Mouse (Mus musculus) mouse embryonic stem cell (cell line): Measurements from ENCODE around the gene Ifi204.
"Not testable (repeated sequence)": the region's sequence is repeated elsewhere in the genome, so short reads cannot be mapped to it uniquely, and the experiment has no call there.

Experiments
- in situ Hi-C, 2 experiments: fragments of 300-500 bp; cut with MboI; formaldehyde crosslinking; loops; 1 replicate in 1 of 2; 3 replicates in 1 of 2; pipeline ENCODE4 v1.14.3; 2019 to 2020; ENCODE audit warnings: low sequenced_read_pairs in 2 of 2, low pct_unique_long_range_greater_than_20kb in 1 of 2, mixed read lengths in 1 of 2; ENCODE audit not compliant: unreplicated experiment in 1 of 2

The Ifi204 gene

DNA sequence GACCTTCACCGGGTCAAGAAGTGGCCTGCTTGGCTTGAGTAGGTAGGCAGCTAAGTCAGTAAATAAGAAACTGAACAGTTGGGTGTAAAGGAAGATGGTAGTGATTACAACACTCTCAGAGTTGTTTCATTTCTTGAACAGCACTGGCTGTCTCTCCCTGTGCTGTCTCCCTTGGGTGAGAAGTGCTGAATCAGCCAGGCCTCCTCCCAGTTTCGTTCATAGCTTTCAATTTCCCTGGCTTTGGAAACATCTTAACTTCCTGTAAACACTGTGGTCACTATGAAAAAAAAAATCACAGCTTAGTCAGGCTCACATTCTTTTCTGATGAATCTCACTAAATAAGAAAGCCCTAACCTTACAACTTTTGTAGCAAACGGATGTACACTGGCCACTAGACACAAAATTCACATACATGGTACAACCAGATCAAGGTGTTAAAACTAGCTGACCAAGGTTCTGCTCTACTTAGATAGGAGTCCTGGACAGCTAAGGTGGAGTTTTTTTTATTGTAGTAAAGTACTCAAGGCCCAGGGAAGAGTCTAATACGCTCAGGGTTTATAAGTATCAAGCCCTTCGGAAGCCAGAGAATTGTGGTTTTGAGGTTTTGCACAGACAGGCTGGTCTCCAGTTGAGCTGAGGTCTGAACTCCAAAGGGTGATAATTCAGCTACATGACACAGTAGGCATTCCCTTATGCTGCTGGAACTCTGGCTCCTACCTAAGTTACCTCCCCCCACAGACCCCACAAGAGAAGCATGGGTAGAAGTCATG is at the start of gene Ifi204:
TSS of gene Ifi204 (minus strand) at position 96 of the 770 bp plus-strand sequence.
- in situ Hi-C loops: loop anchor here in 1 of 2 experiments (10.0 kb wide), 1 partner anchor 148 kb away; the partner anchor contains the start of gene Ifi211

- in situ Hi-C loops: loop anchor here (5.0 kb wide), 1 partner anchor 138 kb away; no protein-coding TSS in a partner anchor
Measured at GRCm38 (mm10) chr1:173809294-173809693, 42.6 kb upstream of the Ifi204 start.

DNA sequence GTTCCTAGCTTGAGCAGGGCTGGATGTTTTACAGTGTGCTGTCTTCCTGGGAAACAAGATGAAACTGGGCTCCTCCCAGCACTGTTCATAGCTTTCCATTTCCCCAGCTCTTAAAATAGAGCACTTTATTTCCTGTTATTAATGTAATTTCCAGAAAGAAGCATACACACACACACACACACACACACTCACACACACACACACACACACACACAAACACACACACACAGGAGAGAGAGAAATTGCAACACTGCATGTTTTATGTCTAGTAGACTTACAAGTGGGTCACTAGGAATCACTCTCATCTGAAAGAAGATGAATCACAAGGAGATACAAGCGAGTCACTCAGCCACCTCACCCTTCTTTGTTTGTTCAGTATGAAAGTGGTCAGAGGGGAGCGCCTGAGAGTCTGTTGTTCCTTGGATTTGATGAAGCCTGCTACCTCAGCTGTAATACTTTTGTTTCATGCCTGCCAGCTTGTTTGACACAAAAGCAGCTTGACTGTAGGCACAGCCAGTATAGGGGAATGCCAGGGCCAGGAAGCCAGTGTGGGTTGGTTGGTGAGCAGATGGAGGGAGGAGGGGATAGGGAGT is 36.0 kb upstream of the Ifi204 start:
- in situ Hi-C loops: not testable (repeated sequence)

DNA sequence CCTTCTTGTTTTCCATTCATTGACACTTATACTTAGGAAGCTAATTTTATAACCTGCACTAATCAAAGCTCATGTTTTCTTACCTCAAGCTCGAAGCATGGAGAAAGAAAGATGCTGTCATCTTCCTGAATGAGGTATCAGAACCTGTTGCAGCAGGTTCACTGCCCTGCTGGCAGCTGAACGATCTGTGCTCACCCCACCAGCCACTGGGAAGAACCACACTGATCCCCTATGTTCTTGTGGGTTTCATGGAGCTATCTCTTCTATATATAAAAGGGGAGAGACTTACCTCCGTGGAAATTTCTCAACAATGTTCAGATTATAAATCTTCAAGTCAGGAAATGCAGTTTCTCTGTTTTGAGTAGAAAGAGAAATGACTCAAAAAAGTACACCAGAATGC is 35.5 kb upstream of the Ifi204 start:
- in situ Hi-C loops: not testable (repeated sequence)

GRCm38 (mm10) chr1:173801791-173802190 is 35.0 kb upstream of the Ifi204 start:
- in situ Hi-C loops: not testable (repeated sequence)

DNA sequence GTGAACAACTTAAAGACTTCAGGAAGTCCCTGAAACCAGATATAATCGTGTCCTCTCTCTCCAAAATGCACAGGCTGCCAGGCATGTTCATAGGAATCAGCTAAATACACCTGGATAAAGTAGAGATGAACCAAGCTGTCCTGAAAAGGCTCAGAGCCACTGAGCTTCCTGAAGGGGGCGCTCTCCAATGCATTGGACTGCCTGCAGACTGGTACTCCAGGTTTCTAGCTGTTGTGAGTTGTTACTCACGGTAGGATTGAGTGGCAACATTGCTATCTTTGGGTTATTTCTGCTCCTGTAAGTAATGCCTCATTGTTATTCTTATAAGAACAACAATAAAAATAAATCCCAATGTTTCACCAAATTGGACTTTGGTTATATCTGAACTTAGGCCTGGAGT is 6.7 kb upstream of the Ifi204 start:
- in situ Hi-C loops: not testable (repeated sequence)

DNA sequence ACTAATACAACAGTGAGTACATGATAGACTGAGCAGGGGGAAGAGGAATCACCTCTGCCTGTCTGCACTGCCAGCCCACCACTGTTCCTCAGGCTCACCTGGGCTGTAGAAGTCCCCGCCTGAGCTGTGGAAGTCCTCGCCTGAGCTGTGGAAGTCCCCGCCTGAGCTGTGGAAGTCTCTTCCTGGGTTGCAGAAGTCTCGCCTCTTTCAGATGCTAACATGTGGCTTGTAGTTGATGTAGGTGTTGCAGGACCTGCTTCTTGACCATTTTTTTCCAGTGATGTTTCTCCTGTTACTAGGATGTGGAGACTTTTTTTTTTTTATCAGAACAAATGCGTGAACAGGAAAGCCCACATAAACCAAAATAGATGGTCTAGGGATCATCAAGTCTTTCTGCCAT is 6.7 kb downstream of the Ifi204 start:
- in situ Hi-C loops: loop anchor here in 1 of 2 experiments (10.0 kb wide), 1 partner anchor 155 kb away; the partner anchor contains the start of gene Ifi211

DNA sequence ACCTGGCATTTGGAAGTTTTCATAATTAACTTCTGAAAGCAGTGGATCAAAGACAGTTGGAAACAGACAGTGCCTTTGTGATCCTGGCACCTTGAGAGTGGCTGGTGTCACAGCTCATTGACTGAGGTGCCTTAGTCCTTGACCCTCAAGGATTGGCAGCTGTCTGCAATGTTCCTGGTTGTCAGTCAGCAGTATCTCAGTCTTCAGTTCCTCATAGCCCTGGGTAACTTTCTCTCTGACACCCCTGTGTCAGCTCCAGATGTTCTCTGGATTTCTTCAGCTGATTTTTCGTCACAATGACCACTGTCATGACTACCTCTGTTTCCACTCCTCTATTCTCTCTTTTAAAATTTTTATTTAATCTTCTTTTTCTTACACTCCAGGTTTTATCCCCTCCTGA is 24.5 kb downstream of the Ifi204 start:
- in situ Hi-C loops: no loop called here

DNA sequence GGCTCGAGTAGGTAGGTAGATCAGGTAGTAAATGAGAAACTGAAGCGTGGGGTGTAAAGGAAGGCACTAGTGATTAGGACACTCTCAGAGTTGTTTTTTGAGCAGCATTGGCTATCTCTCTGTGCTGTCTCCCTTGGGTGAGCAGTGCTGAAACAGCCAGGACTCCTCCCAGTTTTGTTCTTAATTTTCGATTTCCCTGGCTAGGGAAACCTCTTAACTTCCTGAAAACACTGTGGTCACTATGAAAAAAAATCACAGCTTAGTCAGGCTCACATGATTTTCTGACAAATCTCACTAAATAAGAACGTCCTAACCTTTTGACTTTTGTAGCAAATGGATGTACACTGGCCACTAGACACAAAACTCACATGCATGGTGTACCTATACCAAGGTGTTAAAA is 25.1 kb downstream of the Ifi204 start, which contains the start of gene Ifi207:
TSS of gene Ifi207 (minus strand) at position 92 of the 400 bp plus-strand sequence.
- in situ Hi-C loops: no loop called here

GRCm38 (mm10) chr1:173740537-173740936 is 26.2 kb downstream of the Ifi204 start:
- in situ Hi-C loops: no loop called here

DNA sequence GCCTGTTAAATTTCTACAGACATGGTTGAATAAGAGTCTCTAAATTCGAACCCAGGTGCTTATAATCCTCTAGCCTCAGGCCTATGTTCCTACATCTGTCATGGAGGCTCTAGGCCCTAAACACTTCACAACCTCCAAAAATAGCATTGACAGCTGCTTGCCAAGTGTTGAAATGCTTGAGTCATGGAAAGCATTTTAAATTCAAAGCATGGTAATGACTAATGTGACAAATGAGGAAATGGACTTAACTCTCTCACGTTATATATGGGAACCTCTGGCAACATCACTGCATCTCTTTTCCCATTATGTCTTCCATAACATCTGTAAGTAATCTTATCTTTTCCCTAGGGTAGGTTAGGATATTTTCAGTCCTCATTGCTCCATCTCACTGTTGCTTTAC is 29.8 kb downstream of the Ifi204 start:
- in situ Hi-C loops: no loop called here

- in situ Hi-C loops: not testable (repeated sequence)
Measured at GRCm38 (mm10) chr1:173735015-173735414, 31.7 kb downstream of the Ifi204 start.

GRCm38 (mm10) chr1:173733219-173733618 is 33.5 kb downstream of the Ifi204 start:
- in situ Hi-C loops: no loop called here
